Mouse (Mus musculus) MEL (cell line): ENCODE measurements around the gene Ttc36. TPM values are rescaled to one million over a fixed set of nuclear protein-coding genes. Genes with fewer than 3 reads are reported as not detected.

Source experiments
- DNase-seq: peaks from one replicate; pipeline ENCODE4 v3.0.0; 2011; ENCODE audit warnings: low read depth, low spot score
- H3K27ac ChIP-seq: 2 replicates; pipeline ENCODE4 v1.5.1; 2012; ENCODE audit warnings: low read depth, mild to moderate bottlenecking, control low read depth, low read length, moderate library complexity; ENCODE audit not compliant: control insufficient read depth
- H3K27me3 ChIP-seq, 2 experiments: fragments of 150-350 bp in 1 of 2; sonication (generic) in 1 of 2; 2 replicates each; pipeline ENCODE4 v1.6.1; 2012; ENCODE audit warnings: low read length in 2 of 2, mild to moderate bottlenecking in 2 of 2, improper control_type of control experiment in 1 of 2, moderate library complexity in 1 of 2; ENCODE audit not compliant: insufficient read depth in 2 of 2, control insufficient read depth in 1 of 2
- H3K36me3 ChIP-seq, 2 experiments: 2 replicates each; pipeline ENCODE4 v1.6.1; 2012 to 2014; ENCODE audit warnings: low read length in 2 of 2, improper control_type of control experiment in 1 of 2, inconsistent platforms in 1 of 2, mild to moderate bottlenecking in 1 of 2; ENCODE audit not compliant: insufficient read depth in 2 of 2, control insufficient read depth in 1 of 2
- H3K4me1 ChIP-seq, 2 experiments: fragments of 150-350 bp in 1 of 2; sonication (generic) in 1 of 2; 2 replicates each; pipeline ENCODE4 v1.6.1; 2012; ENCODE audit warnings: low read length in 2 of 2, improper control_type of control experiment in 1 of 2, mild to moderate bottlenecking in 1 of 2; ENCODE audit not compliant: insufficient read depth in 2 of 2, control insufficient read depth in 1 of 2
- H3K4me3 ChIP-seq, 2 experiments: fragments of 150-350 bp in 1 of 2; sonication (generic) in 1 of 2; 2 replicates each; pipeline ENCODE4 v1.5.1; 2012; ENCODE audit warnings: low read depth in 2 of 2, low read length in 2 of 2, mild to moderate bottlenecking in 2 of 2, moderate library complexity in 2 of 2, control low read depth in 1 of 2, improper control_type of control experiment in 1 of 2; ENCODE audit not compliant: control insufficient read depth in 1 of 2, insufficient read depth in 1 of 2
- H3K79me2 ChIP-seq: 2 replicates; pipeline ENCODE4 v1.6.1; 2012; ENCODE audit warnings: mild to moderate bottlenecking, low read length, moderate library complexity; ENCODE audit not compliant: control insufficient read depth, poor library complexity, insufficient read depth
- H3K9ac ChIP-seq: 2 replicates; pipeline ENCODE4 v1.6.1; 2012; ENCODE audit warnings: low read depth, mild to moderate bottlenecking, control low read depth, low read length, moderate library complexity; ENCODE audit not compliant: control insufficient read depth, poor library complexity, severe bottlenecking
- H3K9me3 ChIP-seq: fragments of 150-350 bp; sonication (generic); replicated peaks from 2 replicates; pipeline ENCODE4 v1.6.1; 2012; ENCODE audit warnings: mild to moderate bottlenecking, low read length, improper control_type of control experiment, moderate library complexity; ENCODE audit not compliant: insufficient read depth
- BHLHE40 ChIP-seq: IDR thresholded peaks from 2 replicates; pipeline ENCODE4 v1.6.1; 2012; ENCODE audit warnings: low read depth, mild to moderate bottlenecking, inconsistent platforms, low read length, improper control_type of control experiment, borderline replicate concordance
- CHD2 ChIP-seq: IDR thresholded peaks from 2 replicates; pipeline ENCODE4 v1.6.1; 2011; ENCODE audit warnings: low read length, improper control_type of control experiment
- E2F4 ChIP-seq: IDR thresholded peaks from 2 replicates; pipeline ENCODE4 v1.6.1; 2011; ENCODE audit warnings: low read depth, low read length, improper control_type of control experiment, borderline replicate concordance
- ELF1 ChIP-seq: IDR thresholded peaks from 2 replicates; pipeline ENCODE4 v1.6.1; 2014; ENCODE audit warnings: low read depth, mild to moderate bottlenecking, inconsistent platforms, low read length, improper control_type of control experiment, moderate library complexity
- GABPA ChIP-seq: IDR thresholded peaks from 2 replicates; pipeline ENCODE4 v1.6.1; 2012; ENCODE audit warnings: low read depth, mild to moderate bottlenecking, inconsistent platforms, low read length, improper control_type of control experiment, moderate library complexity
- GATA1 ChIP-seq: IDR thresholded peaks from 2 replicates; pipeline ENCODE4 v1.6.1; 2011; ENCODE audit warnings: low read depth, low read length, improper control_type of control experiment
- HCFC1 ChIP-seq: IDR thresholded peaks from 2 replicates; pipeline ENCODE4 v1.6.1; 2012; ENCODE audit warnings: low read depth, mild to moderate bottlenecking, inconsistent platforms, low read length, improper control_type of control experiment, moderate library complexity
- JUND ChIP-seq: IDR thresholded peaks from 2 replicates; pipeline ENCODE4 v1.6.1; 2011; ENCODE audit warnings: low read depth, mild to moderate bottlenecking, improper control_type of control experiment, low read length
- KAT2A ChIP-seq: conservative IDR thresholded peaks from 2 replicates; pipeline ENCODE4 v1.6.1; 2012; ENCODE audit warnings: low read depth, low read length, improper control_type of control experiment, inconsistent platforms
- MAZ ChIP-seq: IDR thresholded peaks from 2 replicates; pipeline ENCODE4 v1.6.1; 2012; ENCODE audit warnings: low read depth, mild to moderate bottlenecking, inconsistent platforms, low read length, improper control_type of control experiment
- MEF2A ChIP-seq: IDR thresholded peaks from 2 replicates; pipeline ENCODE4 v1.6.1; 2014; ENCODE audit warnings: low read depth, mild to moderate bottlenecking, inconsistent platforms, low read length, improper control_type of control experiment; ENCODE audit not compliant: poor library complexity, insufficient replicate concordance, severe bottlenecking; ENCODE audit errors: extremely low read depth
- MXI1 ChIP-seq: IDR thresholded peaks from 2 replicates; pipeline ENCODE4 v1.6.1; 2011; ENCODE audit warnings: mild to moderate bottlenecking, low read depth, low read length, improper control_type of control experiment
- MYB ChIP-seq: IDR thresholded peaks from 2 replicates; pipeline ENCODE4 v1.6.1; 2011; ENCODE audit warnings: mild to moderate bottlenecking, low read depth, low read length, improper control_type of control experiment
- MYC ChIP-seq: IDR thresholded peaks from 2 replicates; pipeline ENCODE4 v1.6.1; 2011; ENCODE audit warnings: low read depth, mild to moderate bottlenecking, low read length, improper control_type of control experiment, moderate library complexity
- NELFE ChIP-seq: IDR thresholded peaks from 2 replicates; pipeline ENCODE4 v1.6.1; 2011; ENCODE audit warnings: low read depth, low read length, improper control_type of control experiment
- NRF1 ChIP-seq: IDR thresholded peaks from 2 replicates; pipeline ENCODE4 v1.6.1; 2014; ENCODE audit warnings: low read depth, mild to moderate bottlenecking, inconsistent platforms, low read length, improper control_type of control experiment, moderate library complexity; ENCODE audit not compliant: poor library complexity, insufficient read depth, severe bottlenecking
- POLR2A ChIP-seq, 2 experiments: IDR thresholded peaks; 2 replicates each; pipeline ENCODE4 v1.6.1; 2011 to 2012; ENCODE audit warnings: low read length in 2 of 2, mild to moderate bottlenecking in 2 of 2, control low read depth in 1 of 2, improper control_type of control experiment in 1 of 2, low read depth in 1 of 2, moderate library complexity in 1 of 2; ENCODE audit not compliant: control insufficient read depth in 1 of 2, insufficient read depth in 1 of 2, poor library complexity in 1 of 2
- POLR2AphosphoS2 ChIP-seq: IDR thresholded peaks from 2 replicates; pipeline ENCODE4 v1.6.1; 2011; ENCODE audit warnings: low read length, improper control_type of control experiment
- POLR2AphosphoS5 ChIP-seq: IDR thresholded peaks from 2 replicates; pipeline ENCODE4 v1.6.1; 2012; ENCODE audit warnings: low read depth, borderline replicate concordance, mild to moderate bottlenecking, inconsistent platforms, low read length, moderate library complexity, mixed read lengths
- RAD21 ChIP-seq: IDR thresholded peaks from 2 replicates; pipeline ENCODE4 v1.6.1; 2011; ENCODE audit warnings: mild to moderate bottlenecking, low read depth, low read length, improper control_type of control experiment
- SIN3A ChIP-seq: IDR thresholded peaks from 2 replicates; pipeline ENCODE4 v1.6.1; 2012; ENCODE audit warnings: low read length, improper control_type of control experiment, inconsistent platforms
- TAL1 ChIP-seq: IDR thresholded peaks from 2 replicates; pipeline ENCODE4 v1.6.1; 2012; ENCODE audit warnings: mild to moderate bottlenecking, inconsistent platforms, low read length, moderate library complexity, mixed read lengths
- TBP ChIP-seq: IDR thresholded peaks from 2 replicates; pipeline ENCODE4 v1.8.0; 2011; ENCODE audit warnings: low read depth, low read length, improper control_type of control experiment
- TCF12 ChIP-seq: IDR thresholded peaks from 2 replicates; pipeline ENCODE4 v1.6.1; 2014; ENCODE audit warnings: low read depth, mild to moderate bottlenecking, inconsistent platforms, low read length, improper control_type of control experiment, moderate library complexity
- UBTF ChIP-seq: IDR thresholded peaks from 2 replicates; pipeline ENCODE4 v1.6.1; 2012; ENCODE audit warnings: low read depth, mild to moderate bottlenecking, inconsistent platforms, low read length, improper control_type of control experiment, moderate library complexity, borderline replicate concordance; ENCODE audit not compliant: insufficient read depth
- USF1 ChIP-seq: IDR thresholded peaks from 2 replicates; pipeline ENCODE4 v1.6.1; 2014; ENCODE audit warnings: low read depth, mild to moderate bottlenecking, inconsistent platforms, low read length, improper control_type of control experiment, moderate library complexity
- USF2 ChIP-seq, 2 experiments: IDR thresholded peaks; 2 replicates each; pipeline ENCODE4 v1.6.1; 2011 to 2012; ENCODE audit warnings: improper control_type of control experiment in 2 of 2, low read length in 2 of 2, borderline replicate concordance in 1 of 2, inconsistent platforms in 1 of 2, low read depth in 1 of 2, mild to moderate bottlenecking in 1 of 2; ENCODE audit not compliant: insufficient read depth in 1 of 2
- ZC3H11A ChIP-seq: IDR thresholded peaks from 2 replicates; pipeline ENCODE4 v1.6.1; 2012; ENCODE audit warnings: low read depth, mild to moderate bottlenecking, inconsistent platforms, low read length, improper control_type of control experiment
- ZKSCAN1 ChIP-seq: IDR thresholded peaks from 2 replicates; pipeline ENCODE4 v1.6.1; 2012; ENCODE audit warnings: low read depth, mild to moderate bottlenecking, inconsistent platforms, low read length, improper control_type of control experiment, moderate library complexity
- ZMIZ1 ChIP-seq: IDR thresholded peaks from 2 replicates; pipeline ENCODE4 v1.6.1; 2012; ENCODE audit warnings: low read depth, mild to moderate bottlenecking, inconsistent platforms, low read length, improper control_type of control experiment, moderate library complexity
- ZNF384 ChIP-seq: IDR thresholded peaks from 2 replicates; pipeline ENCODE4 v1.6.1; 2012; ENCODE audit warnings: low read depth, mild to moderate bottlenecking, inconsistent platforms, low read length, improper control_type of control experiment
- polyA plus RNA-seq, 2 experiments: library from polyadenylated mRNA; stranded (reverse) in 1 of 2; unstranded in 1 of 2; fragments of >175 nt in 1 of 2; fragments of >200 nt in 1 of 2; gene quantifications; 2 replicates each; pipeline versions ENCODE4 v1.2.1 to v1.2.4; 2012; ENCODE audit warnings: low replicate concordance in 2 of 2, low read depth in 1 of 2; ENCODE audit not compliant: insufficient read length in 2 of 2, insufficient read depth in 1 of 2, missing spikeins in 1 of 2
- total RNA-seq: library from RNA; depleted of rRNA; stranded (reverse); fragments of 300-350 nt; gene quantifications from 2 replicates; pipeline ENCODE4 v1.2.3, GENCODE M21; 2012

Gene Ttc36
- total and polyA plus RNA-seq, 3 experiments = 0.49 TPM; not detected in 2

- TF ChIP-seq UBTF (0 out of 2 replicates have a peak, but pooled peaks have one; percentile 21), POLR2AphosphoS2 (no peak), HCFC1 (no peak), TCF12 (no peak), GABPA (no peak)
- TF ChIP-seq, all 39 proteins: peak for 4
Measured at GRCm38 (mm10) chr9:44799958-44800324, 2.9 kb downstream of the Ttc36 start (continued).

- Histone ChIP-seq H3K9me3 (no peaks in the 10 kb centered on the region), H3K9ac (peak within 1 kb of the TSS; percentile 68), H3K4me3 (peak within 1 kb of the TSS; percentile 71 to 79), H3K4me1 (peaks cover 0 to 6% of the 10 kb centered on the region in 2 experiments; a peak in 1 of 4 replicates), H3K27ac (peak within 1 kb of the TSS; percentile 6), H3K27me3 (no peaks in the 10 kb centered on the region), H3K79me2 (no peaks in the 10 kb centered on the region), H3K36me3 (peaks cover 0 to 2% of the 10 kb centered on the region in 2 experiments; a peak in 2 of 4 replicates)
- DNase-seq = peak; percentile 90
- TF ChIP-seq TBP (peak; percentile 45; the same call in 1 of the 2 replicates), NELFE (peak; percentile 47; the same call in 1 of the 2 replicates), ZNF384 (no peak), USF2 (IDR thresholded peaks at IDR 0.05; ENCODE audit: borderline replicate concordance in 1 of 2, insufficient read depth in 1 of 2, low read depth in 1 of 2, low read length in 2 of 2) (no peak), MEF2A (no peak), TAL1 (no peak), POLR2A (IDR thresholded peaks at IDR 0.05; ENCODE audit: control insufficient read depth in 1 of 2, insufficient read depth in 1 of 2, low read depth in 1 of 2, low read length in 2 of 2, poor library complexity in 1 of 2) (peak; percentile 30 to 79; a peak in 3 of 4 replicates), MXI1 (no peak), POLR2AphosphoS5 (no peak), CHD2 (no peak), RAD21 (no peak), HCFC1 (peak; percentile 27; the same call in 1 of the 2 replicates), MAZ (peak; percentile 25; the same call in 1 of the 2 replicates), ZMIZ1 (no peak), GATA1 (no peak), POLR2AphosphoS2 (no peak; the same call in 1 of the 2 replicates), E2F4 (no peak), KAT2A (no peak), JUND (no peak), TCF12 (peak; percentile 43; the same call in 1 of the 2 replicates), BHLHE40 (no peak), MYC (no peak), SIN3A (no peak; the same call in 1 of the 2 replicates), ZKSCAN1 (no peak), GABPA (no peak), ELF1 (no peak), NRF1 (peak; percentile 36; the same call in 1 of the 2 replicates), USF1 (peak; percentile 58; the same call in 1 of the 2 replicates), UBTF (0 out of 2 replicates have a peak, but pooled peaks have one; percentile 27), ZC3H11A (no peak), MYB (no peak)
Measured at GRCm38 (mm10) chr9:44799102-44799957, 3.5 kb downstream of the Ttc36 start, which contains the start of gene Tmem25. Gene Tmem25, minus strand, starts transcription at chr9:44799307.
